Mouse (Mus musculus): ENCODE measurements around the gene Coa5.

DNA sequence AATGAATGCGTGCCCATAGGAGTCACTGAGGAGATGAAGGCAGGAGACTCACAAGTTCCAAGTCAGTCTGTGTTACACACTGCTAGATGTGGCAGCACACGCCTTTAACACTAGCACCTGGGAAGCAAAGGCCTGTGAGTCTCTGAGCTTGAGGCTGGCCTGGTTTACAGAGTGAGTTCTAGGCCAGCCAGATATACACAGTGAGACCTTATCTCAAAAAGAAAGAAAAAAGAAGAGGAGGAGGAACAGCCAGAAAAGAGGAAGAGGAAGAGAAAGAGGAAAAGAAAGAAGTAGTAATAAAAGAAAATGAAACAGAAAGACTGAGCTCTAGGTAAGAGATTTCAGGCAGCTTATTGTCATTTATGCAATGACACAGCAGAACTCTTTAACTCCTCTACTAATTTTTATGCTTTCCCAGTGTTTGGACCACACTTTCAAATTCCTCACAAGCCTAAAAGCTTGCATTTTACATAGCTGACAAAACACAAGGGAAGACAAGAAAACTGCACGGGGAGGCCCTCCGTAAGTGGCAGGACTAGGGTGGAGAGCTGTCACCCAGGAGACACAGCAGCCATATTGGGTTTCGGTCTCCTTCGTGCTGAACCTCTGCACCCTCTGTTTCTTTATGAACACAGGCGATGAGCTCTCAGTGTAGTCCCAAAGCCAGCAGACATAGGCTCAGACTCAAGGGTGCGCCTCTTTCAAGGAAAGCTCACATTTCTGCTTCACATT is 2.6 kb downstream of the Coa5 start:
- no peak for TF ChIP-seq CTCF (IDR thresholded peaks at IDR 0.05; ENCODE audit: borderline replicate concordance, insufficient read depth, low read depth, low read length)
- TF ChIP-seq POLR2A (IDR thresholded peaks at IDR 0.05; ENCODE audit: borderline replicate concordance, insufficient read depth, low read length): no peak

All from cerebellum, adult 2 months (tissue).